Mouse (Mus musculus) heart, postnatal 0 days (tissue): ENCODE results near the gene Tmem151a.

Experiments
- CTCF ChIP-seq: IDR thresholded peaks from 2 replicates; pipeline ENCODE4 v1.5.1; 2016; ENCODE audit warnings: antibody characterized with exemption, control low read depth, low read depth
- EP300 ChIP-seq: IDR thresholded peaks from 2 replicates; pipeline ENCODE4 v1.6.1; 2016; ENCODE audit warnings: antibody characterized with exemption, low read depth

DNA sequence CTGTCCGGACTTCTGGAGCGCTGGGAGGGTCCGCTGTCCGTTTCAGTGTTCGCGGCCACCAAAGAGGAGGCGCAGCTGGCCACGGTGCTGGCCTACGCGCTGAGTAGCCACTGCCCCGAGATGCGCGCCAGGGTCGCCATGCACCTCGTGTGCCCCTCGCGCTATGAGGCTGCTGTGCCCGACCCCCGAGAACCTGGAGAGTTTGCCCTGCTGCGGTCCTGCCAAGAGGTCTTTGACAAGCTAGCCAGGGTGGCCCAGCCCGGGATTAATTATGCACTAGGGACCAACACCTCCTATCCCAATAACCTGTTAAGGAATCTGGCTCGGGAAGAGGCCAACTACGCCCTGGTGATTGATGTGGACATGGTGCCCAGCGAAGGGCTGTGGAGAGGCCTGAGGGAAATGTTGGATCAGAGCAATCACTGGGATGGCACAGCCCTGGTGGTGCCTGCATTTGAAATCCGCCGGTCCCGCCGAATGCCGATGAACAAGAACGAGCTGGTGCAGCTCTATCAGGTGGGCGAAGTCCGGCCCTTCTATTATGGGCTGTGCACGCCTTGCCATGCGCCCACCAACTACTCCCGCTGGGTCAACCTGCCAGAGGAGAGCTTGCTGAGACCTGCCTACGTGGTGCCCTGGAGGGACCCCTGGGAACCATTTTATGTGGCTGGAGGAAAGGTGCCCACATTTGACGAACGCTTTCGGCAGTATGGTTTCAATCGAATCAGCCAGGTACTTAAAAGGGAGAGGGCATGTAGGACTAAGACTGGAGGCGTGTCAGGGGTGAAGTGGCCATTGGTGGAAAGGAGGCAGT lies 45.8 kb downstream of the Tmem151a start:
- TF ChIP-seq CTCF (no peak), EP300 (no peak)
